Mouse (Mus musculus) testis, postnatal 10 days (tissue): ENCODE measurements around the gene Ankrd50.

Experiments
- DNase-seq: peaks from one replicate; pipeline ENCODE4 v3.0.0; 2021; ENCODE audit warnings: low spot score

Gene Ankrd50

DNA sequence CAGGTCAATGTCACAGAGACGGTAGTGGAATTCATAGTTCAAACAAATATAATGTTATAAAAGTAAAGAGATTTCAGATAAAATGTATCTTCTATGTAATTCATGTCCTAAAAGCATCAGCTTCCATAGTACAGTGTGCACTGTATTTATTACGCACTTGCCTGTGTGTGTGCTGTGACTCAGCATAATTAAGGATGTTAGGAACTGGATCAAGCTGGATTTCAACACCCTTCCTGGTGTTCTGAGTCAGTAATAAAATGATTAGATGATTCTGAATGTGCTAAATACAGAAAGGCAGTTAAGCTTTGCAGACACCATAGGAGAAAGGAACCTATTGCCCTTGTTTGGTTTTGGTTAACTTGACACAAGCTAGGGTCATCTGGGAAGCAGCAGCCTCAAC lies 21.5 kb downstream of the Ankrd50 start:
- DNase-seq = no peak

DNA sequence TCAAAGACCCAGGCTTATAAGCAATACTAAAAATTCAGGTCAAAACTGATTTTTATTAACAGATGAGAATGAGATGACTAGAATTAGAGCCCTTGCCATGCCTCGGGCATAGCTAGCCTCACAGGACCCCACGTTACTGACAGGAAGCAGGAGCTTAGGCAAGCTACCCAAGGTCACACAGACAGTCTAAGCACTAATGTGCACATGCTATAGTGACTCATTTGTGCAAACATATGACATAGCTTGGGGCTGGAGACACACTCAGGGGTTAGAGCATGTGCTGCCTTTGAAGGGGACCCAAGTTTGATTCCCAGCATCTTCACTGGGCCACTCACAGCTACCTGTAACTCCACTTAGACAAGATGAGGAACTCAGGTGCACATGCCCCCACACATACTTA lies 22.9 kb downstream of the Ankrd50 start:
- no peak for DNase-seq

DNA sequence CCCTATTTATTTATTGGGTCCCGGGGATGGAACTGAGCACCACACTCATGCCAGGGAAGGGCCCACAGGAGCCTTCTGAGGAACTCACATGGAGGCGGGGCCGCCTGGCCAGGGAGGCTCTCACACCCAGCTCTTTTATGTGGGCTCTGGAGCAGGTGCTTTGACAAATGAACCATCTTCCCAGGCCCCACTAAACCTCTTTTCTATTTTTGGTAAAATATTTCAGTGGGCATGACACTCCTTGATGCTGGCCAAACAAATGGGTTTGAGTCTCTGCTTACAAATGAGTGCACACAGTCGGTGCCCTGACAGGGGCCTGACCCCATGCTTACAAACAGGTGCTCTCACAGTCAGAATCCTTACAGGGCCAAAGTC lies 24.4 kb downstream of the Ankrd50 start:
- DNase-seq = no peak

DNA sequence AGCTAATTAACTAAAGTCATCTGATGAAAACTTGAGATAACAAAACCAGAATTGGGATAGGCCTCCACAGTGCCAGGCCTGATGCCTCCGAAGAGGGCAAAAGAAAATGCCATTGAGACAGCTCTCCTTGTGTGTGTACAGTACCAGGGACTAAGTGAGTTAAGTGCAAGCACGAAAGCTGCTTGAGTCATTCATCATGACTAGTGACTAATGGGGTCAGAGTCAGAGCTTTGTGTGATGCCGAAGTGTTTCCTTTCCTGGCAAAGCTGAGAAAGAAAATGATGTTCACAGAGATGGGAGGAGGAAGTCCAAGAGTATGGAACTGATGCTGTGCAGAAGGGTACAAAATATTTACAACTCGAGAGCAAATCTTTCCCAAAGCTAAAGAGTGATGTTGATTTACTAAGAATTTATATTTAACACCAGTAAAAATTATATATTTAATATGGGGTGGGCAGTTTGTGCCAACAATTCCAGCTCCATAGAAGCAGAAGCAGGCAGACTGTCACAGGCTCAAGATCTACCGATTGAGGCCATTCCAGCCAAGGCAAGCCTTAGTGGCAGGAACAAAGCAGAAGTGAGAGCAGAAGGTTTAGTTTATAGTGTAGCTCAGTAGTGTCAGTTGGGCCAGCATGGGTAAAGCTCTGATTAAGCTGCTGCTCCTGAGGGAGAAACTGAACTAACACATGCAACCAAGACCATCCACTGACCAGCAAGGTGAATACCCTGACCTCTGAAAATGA lies 25.0 kb downstream of the Ankrd50 start:
- no peak for DNase-seq

DNA sequence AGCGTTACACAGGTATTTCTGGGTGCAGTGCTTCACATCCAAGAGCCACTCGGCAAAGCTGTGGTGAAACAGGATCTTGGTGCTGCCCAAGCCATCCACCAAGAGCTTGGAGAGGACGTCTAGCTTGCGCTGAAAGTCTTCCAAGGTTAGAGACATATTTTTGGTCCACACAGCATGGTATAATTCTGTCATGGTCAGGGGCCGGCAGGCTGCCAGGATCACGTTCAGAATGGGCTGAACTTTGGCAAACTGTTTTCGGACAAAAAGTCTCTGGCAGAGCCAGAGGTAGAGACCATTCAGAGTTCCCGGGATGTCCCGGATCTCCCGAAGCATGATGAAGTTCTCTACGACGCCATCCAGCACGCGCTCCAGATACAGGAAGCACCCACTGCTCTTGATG lies 27.6 kb downstream of the Ankrd50 start:
- no peak for DNase-seq

DNA sequence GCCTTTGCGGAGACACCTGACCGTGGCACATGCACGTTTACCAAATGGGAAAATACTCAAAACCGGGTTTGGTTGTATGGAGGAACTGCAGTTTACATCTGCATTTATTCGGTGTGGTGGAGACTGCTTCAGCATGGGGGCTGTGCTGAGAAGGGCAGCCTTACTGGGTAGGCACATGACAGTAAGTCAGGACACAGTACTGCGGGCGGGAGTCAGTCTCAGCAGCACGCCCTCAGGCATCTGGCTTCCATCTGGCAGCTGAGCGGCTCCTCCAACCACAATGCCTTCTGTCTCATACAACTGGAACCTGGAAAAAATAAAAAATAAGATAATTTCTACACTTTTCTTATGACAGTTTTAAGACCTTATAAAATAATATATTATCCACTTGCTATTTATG lies 32.4 kb downstream of the Ankrd50 start:
- DNase-seq = no peak

DNA sequence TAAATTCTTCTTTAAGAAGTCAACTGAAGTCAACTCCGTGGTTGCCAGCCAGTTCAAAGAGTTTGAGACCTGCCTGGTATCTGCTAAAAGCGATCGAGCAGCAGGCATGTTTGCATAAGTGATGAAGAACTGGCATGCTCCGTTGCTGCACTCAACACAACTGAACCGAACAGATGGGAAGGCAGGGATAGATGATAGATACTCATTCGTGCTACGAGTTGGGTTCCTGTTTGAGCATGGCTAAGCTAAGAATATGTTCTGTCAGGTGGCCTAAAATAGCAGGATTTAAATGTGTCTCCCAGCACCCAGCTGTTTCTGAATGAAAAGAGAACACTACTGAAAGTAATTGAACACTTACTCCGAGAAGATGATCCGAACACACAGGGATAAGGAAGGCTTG lies 38.1 kb downstream of the Ankrd50 start:
- DNase-seq = no peak

DNA sequence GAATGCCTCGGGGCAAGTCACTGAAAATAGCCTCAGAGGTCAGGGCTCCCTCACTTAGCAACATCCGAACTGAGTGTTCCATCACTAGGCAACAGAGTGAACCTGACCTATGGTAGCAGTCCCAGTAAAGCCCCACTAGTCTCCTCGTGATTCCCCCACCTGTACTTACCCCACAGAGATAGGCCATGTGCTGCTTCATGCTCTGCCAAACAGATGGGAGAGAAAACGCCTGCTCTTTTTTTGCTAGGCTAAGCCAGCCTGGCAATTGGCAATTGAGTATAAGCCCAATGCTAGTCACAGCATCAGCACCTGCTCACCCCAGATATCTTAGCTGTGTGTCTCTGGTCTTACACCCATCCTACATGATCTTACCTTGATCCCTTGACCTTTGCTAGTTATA lies 40.8 kb downstream of the Ankrd50 start:
- no peak for DNase-seq

DNA sequence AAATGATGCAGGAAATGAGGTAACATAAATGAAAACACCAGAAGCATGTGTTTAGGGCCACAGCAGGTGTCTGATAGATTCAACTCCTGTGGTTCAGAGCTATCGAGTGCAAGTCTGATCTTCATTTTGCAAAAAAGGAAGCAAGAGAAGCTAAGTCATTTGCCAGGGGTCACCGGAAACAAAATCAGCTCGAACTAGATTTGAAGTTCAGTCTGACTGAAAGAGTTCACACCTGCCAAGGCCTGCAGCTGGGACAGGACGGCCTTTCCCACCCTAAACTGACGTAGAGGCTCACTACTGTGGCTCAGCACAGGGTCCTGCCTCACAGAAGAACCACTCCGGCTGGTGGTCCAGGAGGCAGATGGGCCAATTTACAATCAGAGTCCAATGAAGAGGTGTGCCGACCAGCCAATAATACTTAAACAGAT lies 44.1 kb downstream of the Ankrd50 start:
- no peak for DNase-seq

DNA sequence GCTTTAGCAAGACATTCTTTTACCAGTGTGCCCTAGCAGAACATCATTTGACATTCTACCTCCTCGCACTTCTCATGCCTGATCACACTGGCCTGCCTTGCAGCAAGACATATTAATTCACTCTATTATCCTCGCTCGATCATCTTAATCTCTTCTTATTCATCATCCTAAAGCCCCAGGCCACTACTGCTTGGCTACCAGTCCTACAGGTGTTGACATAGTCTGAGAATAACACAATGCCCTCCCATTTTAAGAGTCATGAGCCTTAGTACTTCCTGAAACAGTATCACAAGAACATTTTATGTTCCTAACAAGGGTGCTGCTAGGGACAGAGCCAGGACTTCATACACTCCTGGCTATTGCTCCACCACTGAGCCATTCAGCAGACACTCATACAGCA lies 48.0 kb downstream of the Ankrd50 start:
- no peak for DNase-seq

DNA sequence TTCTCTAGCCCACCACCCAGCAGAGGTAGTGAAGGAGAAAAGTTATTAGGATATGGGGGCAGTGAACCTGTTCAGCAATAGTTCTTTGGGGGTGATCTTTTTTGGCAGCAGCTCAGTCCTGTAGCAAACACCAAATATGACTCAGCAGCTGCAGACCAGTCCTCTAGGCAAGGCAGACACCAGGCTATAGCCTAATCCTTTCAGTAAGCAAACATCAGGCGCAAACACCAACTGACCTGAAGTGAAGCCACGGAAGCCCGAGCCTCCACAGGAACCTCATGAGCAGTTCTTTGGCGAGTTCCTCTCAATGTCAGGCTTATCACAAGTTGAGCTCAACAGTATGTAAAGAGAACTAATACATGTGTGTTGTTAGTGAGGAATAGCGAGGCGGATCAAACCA lies 48.8 kb downstream of the Ankrd50 start:
- DNase-seq = no peak

DNA sequence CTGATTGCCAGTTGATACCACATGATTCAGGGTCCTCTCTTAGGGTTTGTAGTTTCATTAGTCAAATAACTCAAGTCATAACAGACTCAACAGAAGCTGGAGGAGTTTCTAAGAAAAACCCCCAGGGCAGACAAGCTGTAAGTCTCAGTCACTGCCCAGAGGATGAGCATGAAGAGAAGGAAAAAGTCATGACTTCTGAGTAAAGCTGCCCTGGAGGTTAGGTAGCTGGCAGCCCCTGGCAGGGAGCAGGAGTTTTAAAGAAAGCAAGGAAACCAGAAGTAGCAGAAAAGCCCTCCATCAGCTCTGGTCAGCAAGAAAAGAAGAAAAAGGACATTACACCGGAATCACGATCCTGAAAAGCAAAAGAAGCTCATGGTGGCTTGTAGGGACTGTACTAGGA lies 50.2 kb downstream of the Ankrd50 start:
- no peak for DNase-seq

DNA sequence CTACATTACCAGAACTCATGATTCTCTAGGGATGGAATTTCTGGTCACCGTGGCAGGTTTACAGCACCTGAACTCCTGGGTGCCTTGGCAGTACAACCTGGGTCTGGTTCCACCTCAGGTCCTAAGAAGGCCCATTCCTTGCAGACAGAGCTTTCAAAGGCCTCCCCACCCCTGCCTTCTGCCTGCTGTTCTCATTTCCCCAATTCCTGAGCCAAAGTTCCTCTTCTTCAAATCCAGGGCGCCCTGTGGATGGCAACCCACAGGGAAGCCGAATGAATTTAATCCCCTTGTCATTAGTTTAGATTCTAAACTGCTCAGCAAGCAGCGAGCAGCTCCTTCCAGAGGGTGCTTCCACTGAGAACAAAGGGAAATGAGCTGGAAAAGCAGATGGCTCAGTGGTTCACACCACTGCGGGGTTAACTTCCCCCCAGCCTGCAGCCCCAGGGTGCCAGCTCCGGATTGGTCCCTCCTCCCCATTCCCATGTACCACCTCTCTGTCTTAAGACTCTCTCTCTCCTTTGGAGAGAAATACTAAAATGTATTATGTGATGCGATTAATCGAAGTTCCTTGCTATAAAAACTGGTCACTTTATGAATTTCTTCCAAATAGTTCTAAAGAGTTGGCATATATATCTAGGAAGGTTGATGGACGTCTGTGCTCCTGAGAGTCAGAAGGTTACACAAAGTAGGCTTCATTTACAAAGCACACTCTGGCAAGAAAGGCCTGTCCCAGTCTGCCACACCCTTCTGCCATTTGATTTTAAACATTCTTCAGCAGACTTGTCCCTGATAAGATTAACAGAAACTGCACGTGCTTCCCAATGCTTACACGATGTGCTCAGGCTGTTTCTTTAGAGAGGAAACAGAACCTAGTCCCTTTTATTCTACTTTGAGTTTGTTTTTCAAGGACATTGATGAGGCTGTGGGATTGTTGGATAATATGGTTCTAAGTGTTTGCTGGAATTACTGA lies 50.9 kb downstream of the Ankrd50 start:
- no peak for DNase-seq

DNA sequence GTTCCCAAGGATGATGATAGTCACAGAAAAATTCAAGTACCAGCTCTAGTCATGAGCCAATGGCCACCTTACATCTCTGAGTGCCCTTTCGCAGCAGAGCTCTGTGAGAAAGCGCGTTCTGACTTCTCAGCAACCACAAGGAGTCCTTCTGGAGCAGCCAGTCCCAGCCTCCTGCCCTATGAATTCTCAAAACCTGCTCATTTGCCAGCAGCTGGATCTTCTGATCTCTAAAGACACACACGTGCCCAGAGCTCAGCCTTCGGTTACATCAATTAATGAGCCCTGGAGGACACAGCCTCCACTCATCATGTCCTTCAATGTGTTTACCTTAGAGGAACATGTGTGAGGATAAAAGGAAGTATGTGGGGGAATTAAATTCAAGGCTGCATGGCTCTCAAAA lies 53.2 kb downstream of the Ankrd50 start:
- DNase-seq = no peak

DNA sequence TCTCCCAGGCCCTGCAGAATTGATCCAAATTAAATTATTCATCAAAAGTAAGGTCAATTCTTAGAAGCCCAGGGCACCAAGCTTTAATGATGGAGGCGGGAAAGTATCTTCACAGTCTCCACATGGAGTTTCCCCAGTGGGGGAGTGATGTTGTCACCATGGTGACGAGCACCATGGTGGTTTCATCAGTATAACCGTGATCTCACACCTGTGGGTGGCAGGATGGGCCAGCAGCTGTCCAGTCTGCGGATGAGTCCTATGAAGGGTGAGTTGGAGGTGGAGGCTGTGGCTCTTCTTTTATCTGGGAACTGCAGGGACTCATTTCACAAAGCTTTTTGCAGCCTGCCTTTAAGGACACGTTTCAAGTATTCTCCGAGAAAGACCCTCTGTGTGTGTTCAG lies 53.6 kb downstream of the Ankrd50 start:
- no peak for DNase-seq

DNA sequence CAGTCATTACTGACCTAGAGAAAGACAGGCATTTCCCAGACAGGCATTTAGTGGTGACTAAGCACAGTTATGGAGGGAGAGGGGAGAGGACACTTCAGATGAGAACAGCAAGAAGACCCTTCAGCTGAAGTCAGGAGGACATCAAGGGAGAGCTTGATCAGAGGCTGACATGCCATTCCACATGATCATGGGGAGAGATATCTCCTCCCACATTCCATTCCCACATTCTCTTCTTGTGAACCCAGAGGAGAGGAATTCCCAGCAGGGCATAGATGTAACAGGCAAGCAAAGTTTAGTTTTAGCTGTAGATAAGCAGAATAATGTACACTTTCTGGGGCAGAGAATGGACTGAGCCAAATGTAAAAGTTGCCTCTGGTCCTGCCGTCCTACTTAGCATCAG lies 57.4 kb downstream of the Ankrd50 start:
- no peak for DNase-seq

DNA sequence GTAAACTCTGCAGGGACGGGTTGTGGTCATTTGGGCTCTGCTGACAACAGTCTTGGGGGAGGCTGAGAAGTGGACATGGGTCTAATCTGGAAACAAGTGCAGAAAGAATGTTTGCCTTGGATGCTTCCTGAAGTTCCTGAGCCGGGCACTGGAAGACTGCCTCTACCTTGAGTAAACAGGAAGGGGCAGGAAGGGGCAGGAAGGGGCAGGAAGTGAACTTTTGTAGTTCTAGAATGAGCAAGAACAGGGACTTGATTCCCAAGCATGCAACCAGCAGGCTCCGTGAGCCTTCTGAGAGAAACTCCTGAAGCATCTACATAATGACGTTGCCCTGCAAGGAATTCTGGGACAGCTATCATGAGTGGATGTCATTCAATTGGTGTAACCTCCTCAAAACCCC lies 60.7 kb downstream of the Ankrd50 start:
- DNase-seq = no peak

DNA sequence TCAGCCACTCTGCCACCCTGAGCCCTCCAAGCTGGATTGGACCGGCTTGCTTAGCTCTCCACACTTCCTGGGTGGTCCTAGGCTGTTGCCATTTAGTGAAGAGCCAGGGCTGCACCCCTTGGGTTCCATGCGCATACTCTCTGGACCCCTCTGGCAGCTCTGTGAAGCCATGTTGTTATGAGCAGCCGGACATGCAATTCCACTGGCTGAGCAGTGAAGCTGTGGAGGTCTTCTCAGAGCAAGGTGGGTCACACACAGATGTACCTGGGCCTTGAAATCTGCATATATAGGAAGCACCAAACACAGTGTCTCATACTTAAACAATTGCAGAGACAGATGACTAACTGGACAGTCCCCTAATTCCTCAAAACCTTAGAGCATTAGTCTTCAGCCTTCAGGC lies 64.7 kb downstream of the Ankrd50 start:
- no peak for DNase-seq

DNA sequence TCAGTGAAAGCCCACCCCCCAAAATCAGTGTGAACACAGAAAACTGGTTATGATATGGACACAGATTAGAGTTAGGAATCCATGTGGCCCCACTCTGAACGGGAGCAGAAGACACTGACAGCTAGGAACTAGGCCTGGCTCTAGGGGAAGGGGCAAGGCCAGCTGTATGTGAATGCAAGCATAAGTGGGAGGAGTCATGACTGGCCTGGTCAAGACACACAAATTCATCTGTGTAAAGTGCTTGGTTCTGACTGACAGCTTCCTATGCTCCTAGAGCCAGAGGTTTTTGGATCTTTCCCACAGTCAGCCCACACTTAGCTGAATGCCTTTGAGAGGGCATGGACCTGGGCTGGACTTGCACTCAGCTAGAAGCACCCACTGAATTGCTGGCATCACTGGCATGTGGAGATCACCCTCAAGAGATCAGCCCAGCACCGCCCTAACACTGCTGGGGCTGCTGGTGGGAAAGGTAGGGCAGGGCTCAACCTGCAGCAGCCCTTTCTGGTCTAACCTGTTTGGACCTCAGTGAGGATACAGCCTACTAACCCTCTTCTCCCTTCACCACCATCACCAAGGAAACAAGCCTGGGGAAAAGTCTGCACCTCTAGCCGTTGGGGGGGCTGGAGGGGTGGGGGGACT lies 69.2 kb downstream of the Ankrd50 start:
- no peak for DNase-seq
